Mouse (Mus musculus) cerebellum, postnatal 25 days (tissue): ENCODE measurements at regions not wholly inside any gene's neighbourhood (a gene's known extent, or its start where the extent isn't known, plus 50 kb on each side); places are given as distances from the start of the nearest gene placed in this dataset.

Source experiments
- DNase-seq, 2 experiments: peaks; one replicate each; pipeline ENCODE4 v3.0.0; 2021; ENCODE audit warnings: mixed read lengths in 2 of 2

DNA sequence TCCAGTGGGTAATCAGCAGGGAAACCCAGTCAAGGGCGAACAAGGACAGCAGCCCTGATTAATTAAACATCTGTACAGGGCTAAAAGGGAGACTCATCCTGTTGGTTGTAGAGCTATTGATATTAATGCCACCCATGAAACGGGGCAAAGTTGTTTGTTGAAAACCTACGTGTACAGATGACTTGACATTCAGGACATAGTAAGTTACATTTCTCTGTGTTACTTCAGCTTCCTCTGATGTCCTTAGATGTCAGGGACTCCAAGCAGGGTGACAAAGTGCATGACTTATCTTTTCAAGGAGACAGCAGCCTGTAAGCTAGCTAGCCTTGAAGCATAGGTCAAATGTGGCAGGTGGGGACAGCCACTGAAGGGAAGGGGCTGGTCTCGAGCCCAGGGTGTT is 390.5 kb downstream of the Ccdc171 start:
- no peak for DNase-seq

DNA sequence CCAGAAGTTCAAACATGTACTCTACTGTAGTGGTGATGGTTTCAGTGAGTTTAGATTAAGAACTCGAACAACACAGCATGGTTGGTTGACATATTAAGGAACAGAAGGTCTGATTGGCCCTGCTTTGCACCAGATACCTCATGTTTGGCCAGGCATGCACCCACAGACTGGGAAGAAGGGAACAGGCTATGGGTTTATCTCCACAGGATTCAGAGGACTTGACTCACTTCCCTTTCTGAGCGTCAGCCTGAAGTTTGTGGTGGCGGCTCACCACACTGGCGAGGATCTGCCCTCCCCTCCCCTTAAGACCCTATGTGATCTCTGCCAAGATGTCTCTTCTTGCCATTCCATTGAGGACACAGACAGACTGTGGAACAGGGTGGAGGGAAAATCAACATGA is 391.7 kb downstream of the Ccdc171 start:
- DNase-seq, result no peak

DNA sequence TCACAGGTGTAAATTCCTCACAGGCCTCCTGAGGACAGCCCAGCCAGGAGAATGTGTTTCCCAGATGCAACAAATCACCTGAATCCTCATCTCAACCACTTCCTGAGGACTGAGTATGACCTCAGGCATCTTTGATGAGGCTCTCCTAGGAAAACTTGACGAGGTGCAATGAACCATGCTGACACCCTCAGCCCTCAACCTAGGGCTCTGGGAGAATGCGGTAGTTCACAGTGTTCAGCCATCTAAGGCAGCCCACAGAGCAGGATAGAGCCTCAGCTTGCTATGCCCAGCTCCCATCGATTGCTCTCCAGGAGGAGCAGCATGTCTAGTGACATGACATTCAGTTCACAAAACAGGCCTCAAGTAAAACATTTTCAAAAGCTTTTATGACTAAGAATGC is 392.7 kb downstream of the Ccdc171 start:
- no peak for DNase-seq

DNA sequence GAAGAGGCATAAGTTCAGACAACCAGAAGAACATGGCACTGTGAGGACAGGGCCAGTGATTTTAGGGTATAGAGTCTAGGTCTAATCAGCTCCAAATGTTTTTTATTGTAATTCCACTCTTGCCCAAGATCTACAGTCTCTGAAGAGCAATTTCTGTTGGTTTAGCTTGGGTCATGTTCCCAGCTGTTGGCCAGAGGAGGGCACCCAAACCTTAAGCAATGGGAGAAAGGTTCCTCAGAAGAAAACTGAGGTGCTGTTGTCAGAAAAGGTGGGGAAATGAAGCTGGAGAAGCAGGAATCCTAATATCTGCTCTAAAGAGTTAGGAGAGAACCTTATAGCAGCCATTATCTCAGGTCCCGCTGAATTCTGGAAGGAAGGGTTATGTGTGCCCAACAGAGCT is 393.7 kb downstream of the Ccdc171 start:
- DNase-seq, result no peak

DNA sequence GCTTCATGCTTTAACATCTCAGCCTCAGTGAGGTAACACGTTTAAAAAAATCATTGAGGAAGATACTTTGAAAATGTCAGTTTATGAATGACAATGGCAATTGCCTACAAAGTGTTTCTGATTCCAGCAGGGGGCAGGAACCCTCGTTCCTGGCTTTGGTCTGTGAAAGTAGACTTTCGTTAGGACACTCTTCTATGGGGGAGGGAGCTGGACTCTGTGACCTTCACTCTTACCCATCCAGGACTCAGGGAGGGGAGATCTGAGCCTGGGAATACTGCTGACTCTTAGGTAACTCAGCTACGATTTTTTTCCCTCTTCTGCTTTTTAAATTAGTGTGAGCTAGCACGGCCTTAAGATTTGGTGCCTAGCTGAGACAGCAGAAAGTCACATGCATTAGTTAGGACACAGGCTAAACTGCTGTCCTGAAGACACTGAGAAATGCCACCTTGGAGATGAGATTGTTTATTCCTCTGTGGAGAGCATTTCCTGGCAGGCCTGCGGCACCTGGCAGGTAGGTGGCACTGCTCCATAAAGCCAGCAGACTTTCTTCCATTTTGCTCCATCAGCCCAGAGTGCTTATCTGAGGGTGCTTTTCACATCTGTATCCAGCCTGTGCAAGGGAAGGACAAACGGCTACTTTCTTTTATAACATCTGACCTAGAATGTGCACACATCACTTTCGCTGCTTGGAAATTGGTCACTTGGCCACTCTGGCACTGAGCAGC is 399.9 kb downstream of the Ccdc171 start:
- DNase-seq, result peak; percentile 43 to 46

DNA sequence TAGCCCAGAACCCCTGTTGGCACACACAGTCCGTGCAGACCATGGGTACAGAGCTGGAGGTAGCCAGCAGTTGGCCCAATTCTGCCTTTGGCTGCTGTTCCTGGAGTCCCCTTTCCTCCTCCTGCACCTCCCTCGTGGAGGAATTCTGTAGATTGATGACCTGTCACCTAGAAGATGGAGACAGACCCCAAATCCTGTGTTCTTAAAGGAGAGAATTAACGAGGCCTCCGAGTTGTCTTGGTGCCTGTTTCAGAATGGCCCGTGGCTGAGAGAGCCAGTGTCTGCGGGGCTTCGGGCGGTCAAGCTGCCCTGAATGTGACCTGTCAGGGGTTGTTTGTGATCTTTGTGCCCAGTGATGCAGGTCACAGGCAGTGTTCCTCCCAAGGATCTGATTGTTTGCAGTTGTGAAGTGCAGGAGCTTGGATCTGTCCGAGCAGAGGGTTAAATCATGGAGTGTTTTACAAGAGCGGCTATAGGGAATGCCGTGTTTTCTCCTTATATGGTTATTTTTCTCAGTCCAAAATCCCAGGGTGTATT is 400.9 kb downstream of the Ccdc171 start:
- no peak for DNase-seq

DNA sequence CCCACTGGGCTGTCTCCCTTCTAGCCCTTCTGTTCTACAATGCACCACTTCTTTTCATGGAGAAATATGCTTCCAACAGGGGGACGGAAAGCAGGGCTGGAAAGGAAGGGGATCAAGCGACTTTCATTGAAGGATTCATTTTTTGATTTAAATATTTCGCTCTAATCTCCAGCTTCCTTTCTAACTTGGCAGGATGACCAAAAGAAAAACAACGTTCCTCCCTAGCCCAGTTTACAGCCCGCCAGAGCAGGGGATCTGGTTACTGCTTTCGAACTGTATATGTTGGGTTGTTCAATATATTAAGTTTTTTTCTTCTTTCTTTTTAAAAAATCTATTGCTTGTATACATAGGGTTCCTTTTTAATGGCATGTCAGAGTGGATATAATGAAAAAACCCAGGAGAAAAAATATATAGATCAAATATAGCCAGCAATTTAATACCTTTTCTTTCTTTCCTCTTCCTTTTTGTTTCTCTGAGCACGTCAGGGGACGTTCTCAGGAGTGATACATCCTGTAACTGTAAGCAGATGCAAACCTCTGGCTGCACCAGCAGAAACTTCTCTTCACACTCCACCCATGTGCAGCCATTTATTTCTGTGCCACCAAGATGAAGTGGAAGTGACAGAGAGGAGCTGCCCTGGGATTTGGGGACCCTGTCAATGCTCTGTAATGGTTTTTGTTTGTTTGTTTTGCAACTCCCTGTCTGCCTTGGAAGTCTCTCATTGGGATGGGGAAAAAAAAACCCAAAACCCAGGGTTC is 406.7 kb downstream of the Ccdc171 start:
- DNase-seq, result no peak

DNA sequence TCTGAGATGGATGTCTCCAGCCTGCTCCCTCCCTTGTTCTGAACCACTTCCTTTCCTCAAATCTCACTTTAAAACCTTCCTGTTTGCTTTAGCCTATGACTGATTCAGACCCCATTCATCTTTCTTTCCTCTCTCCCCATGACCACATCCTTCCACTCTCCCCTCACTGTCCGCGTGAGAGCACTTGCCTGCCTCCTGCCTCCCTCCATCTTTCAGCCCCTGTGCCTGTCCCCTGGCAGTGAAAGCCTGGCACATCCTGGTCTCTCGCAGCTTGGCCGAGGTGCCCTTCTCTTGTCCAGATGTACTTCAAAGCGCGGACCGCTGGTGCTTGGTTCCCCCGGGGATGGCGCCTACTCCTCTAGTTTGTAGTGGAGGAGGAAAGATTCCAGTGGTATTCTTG is 416.3 kb downstream of the Ccdc171 start:
- DNase-seq, result no peak

DNA sequence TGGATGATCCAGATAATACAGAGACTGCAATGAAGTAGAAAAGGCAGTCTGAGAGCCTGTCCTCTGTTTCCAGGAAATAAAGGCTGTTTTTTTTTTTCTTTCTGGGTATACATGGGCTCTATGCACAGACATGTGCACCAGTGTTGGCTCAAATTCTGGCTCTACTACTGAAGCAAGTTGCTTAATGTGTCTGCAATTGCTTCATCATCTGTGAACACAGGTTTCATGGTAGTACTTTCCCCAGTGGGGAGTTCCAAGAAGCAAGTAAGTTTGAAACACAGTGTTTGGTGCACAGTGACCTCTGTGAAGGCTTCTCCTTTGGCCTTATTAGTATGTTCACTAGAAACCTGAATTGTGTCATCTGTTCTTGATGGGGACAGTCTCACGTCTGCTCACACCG is 424.3 kb downstream of the Ccdc171 start:
- DNase-seq, result no peak

DNA sequence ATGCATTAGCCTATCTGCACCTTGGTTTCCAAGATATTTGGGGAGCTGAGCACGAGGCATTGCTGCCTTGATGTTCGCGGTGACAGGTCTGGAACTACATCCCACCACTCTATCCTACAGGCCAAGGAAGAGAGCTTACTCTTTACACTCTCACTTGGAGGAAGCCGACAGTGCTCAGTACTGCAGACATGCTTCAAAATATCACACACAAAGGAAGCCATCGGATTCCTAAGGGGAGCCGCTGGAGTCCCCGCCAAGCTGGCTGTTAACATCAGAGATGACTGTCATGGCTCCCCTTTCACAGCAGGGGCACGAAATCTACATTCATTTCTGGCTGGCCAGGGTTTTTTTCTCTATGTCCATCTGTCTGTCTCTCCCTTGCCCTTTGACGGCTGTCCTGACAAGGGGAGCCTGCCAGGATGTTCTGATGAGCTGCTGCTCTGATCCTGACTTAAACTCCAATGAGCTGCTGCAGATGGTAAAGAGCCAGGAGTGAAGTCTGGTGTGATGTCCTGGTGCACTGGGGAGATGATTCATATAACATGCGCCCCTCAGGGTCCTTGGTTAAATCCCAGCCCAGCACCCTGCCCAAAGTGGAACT is 425.6 kb downstream of the Ccdc171 start:
- no peak for DNase-seq

DNA sequence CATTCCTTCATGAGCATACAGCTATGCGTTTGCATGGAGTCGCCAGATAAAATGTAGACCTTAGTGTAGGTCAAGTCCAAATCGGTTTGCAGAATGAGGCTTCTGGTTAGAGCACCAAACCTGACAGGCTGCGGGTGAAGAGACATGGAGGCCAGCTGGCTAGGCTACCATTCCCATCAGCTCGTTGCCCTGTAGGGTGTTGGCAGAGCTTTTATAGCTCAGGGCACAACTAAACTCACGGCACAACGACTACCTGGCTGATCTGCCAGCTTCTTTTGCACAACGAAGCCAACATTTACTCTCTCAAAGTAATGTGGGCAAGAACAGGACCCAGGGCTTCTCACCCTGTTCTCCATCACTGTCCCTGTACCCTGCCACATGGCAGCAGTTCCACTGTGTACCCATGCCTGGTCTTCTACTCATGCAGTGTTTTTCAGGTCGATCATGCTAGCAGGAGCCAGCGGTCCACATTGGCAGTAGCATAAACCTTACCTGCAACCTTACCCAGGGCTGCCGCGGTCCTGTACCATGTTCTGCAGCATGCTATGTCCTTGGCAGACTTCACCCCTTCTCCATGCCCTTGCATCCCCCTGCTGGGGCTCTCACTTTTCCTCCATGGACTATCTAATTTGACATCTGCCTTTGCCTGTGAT is 431.0 kb downstream of the Ccdc171 start:
- peak; percentile 59 to 69 for DNase-seq

DNA sequence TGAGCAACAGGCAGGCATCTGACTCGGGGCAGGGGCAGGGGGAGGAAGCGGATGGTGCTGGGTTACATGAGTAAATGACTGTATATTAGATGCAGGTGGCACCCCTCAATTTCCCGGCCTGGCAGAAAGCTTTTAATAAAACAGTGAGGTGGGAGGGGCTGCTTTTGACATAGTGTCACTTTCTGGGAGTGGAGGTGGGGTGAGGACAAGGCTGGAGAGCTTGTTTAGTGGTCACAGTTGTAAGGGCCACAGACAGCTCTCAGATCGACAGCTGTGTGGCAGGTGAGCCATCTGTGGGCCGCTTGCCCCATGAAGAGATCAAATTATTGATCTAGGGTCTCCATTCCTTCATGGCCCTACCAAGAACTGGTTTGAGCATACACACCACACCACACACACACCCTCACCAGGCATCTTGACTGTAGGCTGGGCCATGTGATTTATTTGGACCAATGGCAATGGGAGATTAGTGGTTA is 431.9 kb downstream of the Ccdc171 start:
- no peak for DNase-seq

DNA sequence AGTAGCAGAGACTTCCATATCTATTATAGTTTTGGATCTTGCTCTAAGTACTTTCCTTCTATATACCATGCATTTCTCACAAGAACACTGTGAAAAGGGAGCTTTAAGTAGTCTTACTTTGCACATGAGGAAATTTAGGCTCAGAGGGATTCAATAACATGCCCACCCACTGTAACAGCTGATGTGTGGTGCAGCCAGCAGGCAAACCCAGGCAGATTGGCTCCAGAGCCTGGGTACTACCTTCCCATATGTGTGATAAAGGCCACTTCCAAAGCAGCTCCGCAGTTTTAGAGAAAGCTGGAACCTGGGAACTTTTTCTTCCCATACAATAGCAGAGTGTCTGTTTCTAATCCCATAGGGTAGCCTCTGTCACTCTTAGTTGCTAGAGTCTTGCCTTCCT is 441.6 kb downstream of the Ccdc171 start:
- DNase-seq, result no peak

DNA sequence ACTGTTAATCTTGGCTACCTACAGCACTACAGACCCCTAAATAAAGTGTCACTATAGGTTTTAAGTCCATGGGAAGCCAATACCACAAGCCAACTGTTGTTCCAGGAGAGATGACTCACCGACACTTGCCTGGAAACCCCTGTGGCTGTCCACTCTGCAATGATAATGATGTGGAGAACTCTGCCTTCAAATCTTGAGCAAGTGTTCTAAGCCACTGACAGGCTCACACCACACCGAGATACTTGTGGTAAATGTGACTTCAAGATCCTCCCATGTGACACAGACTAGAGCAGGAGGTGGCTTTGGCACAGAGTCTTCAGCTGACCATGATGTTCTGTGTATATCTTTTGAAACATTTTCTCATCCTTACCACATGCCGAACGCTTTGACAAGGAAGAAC is 447.8 kb downstream of the Ccdc171 start:
- DNase-seq, result no peak

DNA sequence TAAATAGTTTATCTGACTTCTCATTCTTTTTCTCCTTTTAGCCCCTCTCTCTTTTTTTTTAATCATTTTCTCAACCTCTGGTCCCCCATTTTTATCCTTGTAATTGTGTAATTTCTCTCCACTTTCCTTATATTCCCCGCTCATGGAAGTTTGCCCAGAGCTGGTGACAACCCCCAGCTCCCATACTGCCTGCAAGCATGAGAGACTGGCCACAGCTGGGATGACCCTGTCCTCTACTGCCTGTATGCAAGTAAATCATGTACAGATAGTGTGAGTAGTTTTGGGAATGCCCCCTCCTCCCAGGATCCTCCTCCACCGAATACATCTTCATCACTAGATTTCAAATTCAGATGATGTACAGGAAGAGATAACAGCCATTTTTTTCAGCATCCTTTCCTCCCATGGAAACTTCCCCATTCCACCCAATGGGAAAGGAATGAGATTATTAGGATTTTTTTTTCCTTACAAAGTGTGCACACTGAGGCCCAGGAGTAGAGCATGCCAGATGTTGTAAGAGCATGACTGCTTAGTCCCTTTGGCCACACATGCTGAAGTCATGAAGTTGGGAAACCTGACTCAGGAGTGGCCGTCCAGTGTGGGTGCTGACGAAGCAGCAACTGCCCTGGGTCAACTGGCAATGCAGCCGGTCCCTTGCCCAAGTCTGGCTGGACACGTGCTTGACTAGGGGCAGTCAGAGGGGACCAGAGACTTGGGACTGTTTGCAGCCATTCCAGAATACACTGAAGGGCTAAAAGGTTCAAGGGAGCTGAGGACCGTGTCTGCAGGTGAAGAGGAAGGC is 449.1 kb downstream of the Ccdc171 start:
- DNase-seq, result no peak

DNA sequence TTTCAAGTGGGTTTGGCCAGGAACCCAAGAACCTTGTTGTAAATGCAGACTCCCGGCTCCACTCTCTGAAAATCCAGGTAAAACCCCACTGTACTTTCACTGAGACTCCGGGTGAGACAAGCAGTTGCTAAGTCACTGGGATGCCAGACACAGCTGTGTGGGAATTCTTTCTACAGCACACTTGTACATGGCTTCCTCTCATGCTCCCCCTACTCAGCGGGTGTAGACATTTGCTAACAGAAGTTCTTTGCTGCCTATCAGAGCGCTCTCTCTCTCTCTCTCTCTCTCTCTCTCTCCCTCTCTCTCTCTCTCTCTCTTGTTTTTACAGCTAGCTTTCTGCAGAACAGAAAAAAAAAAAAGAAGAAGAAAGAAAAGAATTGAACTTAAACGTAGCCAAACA is 450.2 kb downstream of the Ccdc171 start:
- no peak for DNase-seq

DNA sequence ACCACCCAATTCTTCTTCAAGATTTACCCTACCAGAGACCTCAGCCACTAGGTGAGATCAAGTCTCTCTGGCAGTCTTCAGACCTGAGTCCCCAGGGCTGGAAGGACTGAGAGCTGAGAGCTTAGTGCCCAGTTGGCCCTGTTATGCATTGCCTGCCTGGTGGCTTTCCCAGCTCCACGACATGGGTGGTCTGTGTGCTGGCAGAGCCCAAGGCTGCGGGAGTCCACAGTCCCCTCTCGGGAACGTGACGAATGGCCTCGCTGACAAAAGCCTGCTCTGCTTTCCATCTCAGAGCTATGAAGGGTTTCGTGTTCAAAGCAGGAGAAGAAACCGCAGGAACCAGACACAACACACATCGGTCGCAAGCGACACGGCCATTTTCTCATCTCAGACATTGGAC is 450.7 kb downstream of the Ccdc171 start:
- no peak for DNase-seq

DNA sequence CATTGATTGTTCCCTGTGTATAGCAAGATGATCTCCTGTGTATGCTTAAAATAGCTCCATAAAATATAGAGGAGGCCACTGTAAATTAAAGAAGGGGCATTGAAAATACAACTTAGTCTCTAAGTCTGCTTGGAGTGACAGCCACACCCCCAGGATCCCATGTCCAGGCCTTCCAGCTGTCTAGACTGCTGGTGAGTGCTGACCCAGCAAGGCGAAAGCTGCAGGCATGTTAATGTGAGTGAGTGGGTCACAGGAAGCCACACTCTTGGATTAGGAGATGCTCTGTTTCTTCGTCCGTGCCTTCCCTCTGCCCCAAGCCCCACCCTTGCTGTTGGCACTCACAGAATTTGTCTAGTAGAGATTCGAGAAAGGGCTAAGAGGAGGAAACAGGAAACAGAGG is 453.7 kb downstream of the Ccdc171 start:
- DNase-seq, result no peak

DNA sequence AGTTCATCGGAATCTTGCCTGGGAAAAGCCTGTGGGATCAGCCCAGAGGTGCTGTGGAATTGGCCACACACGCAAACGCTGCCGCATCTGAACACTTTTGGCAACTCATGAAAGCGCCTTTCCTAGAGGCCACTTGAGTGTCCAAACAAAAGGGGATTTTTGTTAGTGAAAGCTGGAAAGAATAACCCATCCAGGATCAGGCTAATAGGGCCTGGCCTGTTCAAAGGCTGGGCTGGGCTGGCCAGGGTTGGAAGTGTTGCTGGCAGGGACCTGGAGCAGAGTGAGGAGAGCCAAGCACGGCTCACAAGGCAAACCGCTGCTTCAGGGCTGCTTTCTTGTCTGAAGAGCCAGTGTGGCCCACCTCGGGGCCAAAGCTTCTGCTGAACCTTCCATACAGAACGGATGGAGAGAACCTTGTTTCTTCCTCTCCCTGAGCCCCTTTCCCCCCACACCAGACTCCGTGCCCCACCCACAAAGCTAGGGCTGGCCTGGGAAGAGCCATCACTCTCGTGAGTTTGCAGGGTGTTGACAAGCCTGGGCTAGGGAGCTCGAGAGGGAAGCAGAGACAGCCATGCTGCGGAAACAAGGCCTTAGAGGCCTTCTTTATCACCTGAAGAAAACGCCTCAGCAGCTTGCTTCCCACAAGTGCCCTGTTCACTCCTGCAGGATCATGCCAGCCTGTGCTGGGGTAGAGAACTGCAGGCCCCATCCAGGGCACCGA is 459.5 kb downstream of the Ccdc171 start:
- no peak for DNase-seq

DNA sequence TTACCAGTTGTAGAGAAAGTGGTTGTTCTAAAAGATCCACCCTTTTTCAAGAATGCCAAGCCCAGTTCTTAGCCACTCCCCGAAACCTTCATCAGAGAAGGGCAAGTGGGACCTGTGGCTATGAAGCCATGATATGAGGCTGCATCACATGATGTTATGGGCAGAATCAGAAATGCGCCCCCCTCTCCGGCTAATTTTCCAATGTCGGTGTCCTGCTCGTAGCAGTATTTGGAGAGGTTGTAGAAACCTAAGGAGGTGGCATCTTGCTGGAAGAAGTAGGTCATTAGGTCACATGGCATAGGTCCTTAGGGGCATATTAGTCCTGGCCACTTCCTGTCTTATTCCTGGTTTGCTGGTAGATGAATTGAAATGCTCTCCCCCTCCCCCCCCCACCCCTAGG is 460.1 kb downstream of the Ccdc171 start:
- no peak for DNase-seq

DNA sequence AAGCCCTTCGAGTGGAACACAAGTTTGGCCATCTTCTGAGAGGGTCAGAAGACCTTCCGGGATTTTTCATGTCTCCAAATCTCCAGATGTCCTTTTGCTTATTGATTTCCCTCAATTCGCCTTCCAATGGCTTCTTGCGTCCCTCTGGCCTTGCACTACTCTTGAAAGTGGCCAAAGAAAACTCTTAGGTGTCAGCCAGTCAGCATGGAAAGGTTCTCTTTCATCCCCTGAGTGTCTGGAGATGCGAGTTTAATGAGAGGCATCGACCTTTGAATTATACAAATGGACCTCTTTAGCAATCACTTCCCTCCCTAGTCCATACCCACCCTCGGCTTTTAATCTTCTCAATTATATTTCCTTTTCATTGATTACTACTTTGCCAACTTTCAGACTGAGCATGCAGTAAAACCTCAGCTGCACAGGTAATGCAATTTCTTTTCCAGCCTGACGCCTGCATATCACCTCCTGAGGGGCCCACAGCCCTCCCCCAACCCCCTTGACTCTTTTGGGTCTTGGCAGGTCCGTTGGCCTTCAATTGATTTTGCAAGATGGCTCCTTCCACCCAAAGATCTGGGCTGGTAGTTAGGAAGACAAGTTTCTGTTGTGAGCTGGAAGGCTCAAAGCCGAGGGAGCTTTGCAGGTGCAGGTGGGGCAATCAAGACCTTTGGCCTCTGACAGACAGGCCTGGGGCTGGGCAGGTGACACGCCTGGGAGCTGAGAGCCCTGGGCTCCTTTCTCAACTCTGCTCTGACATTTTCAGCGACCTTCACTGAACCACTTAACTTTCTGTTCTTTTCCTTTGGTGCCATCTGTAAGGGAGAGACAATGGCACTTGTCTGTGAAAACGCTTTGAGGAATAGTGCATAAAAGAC is 461.8 kb downstream of the Ccdc171 start:
- no peak for DNase-seq
